Mouse (Mus musculus): ENCODE measurements around the gene Supt6.
"Not testable (repeated sequence)": the region's sequence is repeated elsewhere in the genome, so short reads cannot be mapped to it uniquely, and the experiment has no call there.

Supt6 gene

GRCm38 (mm10) chr11:78215709-78216317, 30.0 kb downstream of the Supt6 start:
- no peak for DNase-seq

- DNase-seq, result no peak
These were observed 32.5 kb downstream of the Supt6 start for GRCm38 (mm10) chr11:78213086-78213817.

GRCm38 (mm10) chr11:78211513-78211912, 34.3 kb downstream of the Supt6 start:
- no peak for DNase-seq

- no peak for DNase-seq
These were observed 35.2 kb downstream of the Supt6 start for GRCm38 (mm10) chr11:78210615-78211014.

- no peak for DNase-seq
These were observed 35.9 kb downstream of the Supt6 start for GRCm38 (mm10) chr11:78209886-78210285.

GRCm38 (mm10) chr11:78207190-78207589, 38.6 kb downstream of the Supt6 start:
- no peak for DNase-seq

GRCm38 (mm10) chr11:78205361-78206206, 40.2 kb downstream of the Supt6 start:
- DNase-seq, result no peak

- no peak for DNase-seq
These were observed 41.5 kb downstream of the Supt6 start for GRCm38 (mm10) chr11:78204287-78204686.

- DNase-seq, result no peak
These were observed 43.4 kb downstream of the Supt6 start for GRCm38 (mm10) chr11:78202372-78202771.

GRCm38 (mm10) chr11:78195101-78195863, 50.5 kb downstream of the Supt6 start:
- DNase-seq, result no peak

GRCm38 (mm10) chr11:78194411-78195100, 51.2 kb downstream of the Supt6 start:
- peak; percentile 87 to 88 for DNase-seq

- DNase-seq, result no peak
These were observed 52.7 kb downstream of the Supt6 start, which contains the start of gene Proca1 for GRCm38 (mm10) chr11:78193113-78193512. Gene Proca1, plus strand, starts transcription at chr11:78193392.

GRCm38 (mm10) chr11:78190041-78190440, 55.7 kb downstream of the Supt6 start:
- peak; percentile 85 to 89 for DNase-seq

- DNase-seq, result peak; percentile 72 to 91
These were observed 56.4 kb downstream of the Supt6 start for GRCm38 (mm10) chr11:78189234-78190040.

- peak; percentile 76 to 92 for DNase-seq
These were observed 57.2 kb downstream of the Supt6 start, which contains the start of gene Rab34 for GRCm38 (mm10) chr11:78188331-78189233. Gene Rab34, plus strand, starts transcription at chr11:78188430.

GRCm38 (mm10) chr11:78184702-78185101, 61.1 kb downstream of the Supt6 start:
- not testable (repeated sequence) for DNase-seq

- DNase-seq, result peak in 1 of 2 experiments; percentile 44
These were observed 61.8 kb downstream of the Supt6 start for GRCm38 (mm10) chr11:78183884-78184514.

- DNase-seq, result peak; percentile 78 to 87
These were observed 62.6 kb downstream of the Supt6 start, which contains the start of gene Rpl23a for GRCm38 (mm10) chr11:78182961-78183844. Gene Rpl23a, minus strand, starts transcription at chr11:78183584.
